ENCODE assay signal across 8 mouse cellular contexts in genomic region chr4:136462086-136462838, GRCm38 (mm10). TPM values are rescaled to one million over a fixed set of nuclear protein-coding genes. Genes with fewer than 3 reads are reported as not detected.
DNase-seq lines count a peak whose midpoint lies in the region; ATAC-seq and TF ChIP-seq lines count a peak whose summit lies in the region.

TSS of gene 6030445D17Rik (plus strand) at chr4:136462250.

- no peak for TF ChIP-seq CTCF in E14TG2a.4 (conservative IDR thresholded peaks at IDR 0.05; ENCODE audit: low read length)
- 0 out of 2 replicates have a peak, but pooled peaks have one; percentile 11 for TF ChIP-seq CTCF in lung, embryonic 14.5 days (IDR thresholded peaks at IDR 0.05; ENCODE audit: low read depth)

- 2% methylated on average over 55 of the region's 64 CpGs for WGBS in forebrain, embryonic 14.5 days
- WGBS in lung, embryonic 14.5 days = 1% methylated on average over 62 of the region's 64 CpGs

- peak; percentile 85 for ATAC-seq in forebrain, embryonic 14.5 days
- ATAC-seq in lung, embryonic 14.5 days (ENCODE audit: insufficient read depth) = peak; percentile 75

- no peaks in the 10 kb centered on the region for H3K27me3 ChIP-seq in E14TG2a.4 (ENCODE audit: insufficient read depth, low read length)
- H3K27me3 ChIP-seq in forebrain, embryonic 14.5 days (replicated peaks; ENCODE audit: control insufficient read depth, insufficient read depth, low read length) = peaks cover 20% of the 10 kb centered on the region; the same call in 1 of the 2 replicates
- peaks cover 18% of the 10 kb centered on the region for H3K27me3 ChIP-seq in lung, embryonic 14.5 days (ENCODE audit: insufficient read depth, low read length)

- H3K4me1 ChIP-seq in E14TG2a.4 (replicated peaks; ENCODE audit: low read depth, low read length) = peaks cover 79% of the 10 kb centered on the region
- H3K4me1 ChIP-seq in forebrain, embryonic 14.5 days (ENCODE audit: control insufficient read depth, insufficient read depth, low read length) = peaks cover 7% of the 10 kb centered on the region; the same call in 1 of the 2 replicates
- H3K4me1 ChIP-seq in lung, embryonic 14.5 days (ENCODE audit: insufficient read depth) = 0 out of 2 replicates have a peak, but pooled peaks cover 7% of the 10 kb centered on the region

- peak within 1 kb of the TSS; percentile 72 for H3K9ac ChIP-seq in forebrain, embryonic 14.5 days (ENCODE audit: low read length)
- H3K9ac ChIP-seq in lung, embryonic 14.5 days = peak within 1 kb of the TSS; percentile 68

- peaks cover 8% of the 10 kb centered on the region; the same call in 1 of the 2 replicates for H3K36me3 ChIP-seq in E14TG2a.4 (ENCODE audit: insufficient read depth, low read length)
- no peaks in the 10 kb centered on the region for H3K36me3 ChIP-seq in forebrain, embryonic 14.5 days (ENCODE audit: control insufficient read depth, insufficient read depth, low read length)
- H3K36me3 ChIP-seq in lung, embryonic 14.5 days (ENCODE audit: insufficient read depth) = no peaks in the 10 kb centered on the region

- H3K9me3 ChIP-seq in E14TG2a.4 (ENCODE audit: low read length) = no peaks in the 10 kb centered on the region
- no peaks in the 10 kb centered on the region for H3K9me3 ChIP-seq in forebrain, embryonic 14.5 days (replicated peaks; ENCODE audit: control insufficient read depth, low read length)
- H3K9me3 ChIP-seq in lung, embryonic 14.5 days (ENCODE audit: low read depth, low read length) = no peaks in the 10 kb centered on the region

- intact Hi-C loops in heart, postnatal 10 days (cut with DNase I) = no loop called here

- H3K27ac ChIP-seq in forebrain, embryonic 14.5 days (ENCODE audit: low read depth, low read length) = peak within 1 kb of the TSS; percentile 27; the same call in 1 of the 2 replicates
- peak within 1 kb of the TSS; percentile 80 for H3K27ac ChIP-seq in lung, embryonic 14.5 days (ENCODE audit: low read depth)

- peak within 1 kb of the TSS; percentile 98 for H3K4me2 ChIP-seq in forebrain, embryonic 14.5 days (ENCODE audit: low read length)
- peak within 1 kb of the TSS; percentile 99 for H3K4me2 ChIP-seq in lung, embryonic 14.5 days

- DNase-seq in c-Kit-positive CD71-positive TER-119-positive erythroid progenitor cells, embryonic 14.5 days (ENCODE audit: low spot score) = peak; percentile 46
- peak; percentile 62 for DNase-seq in forebrain, embryonic 14.5 days (ENCODE audit: low spot score)
- DNase-seq in heart, postnatal 10 days = peak; percentile 90
- DNase-seq in kidney, postnatal 36 days = peak; percentile 89 to 90
- peak; percentile 83 for DNase-seq in lung, embryonic 14.5 days
- DNase-seq in ovary, adult 18-20 months (ENCODE audit: low spot score) = peak; percentile 49
- DNase-seq in thymus, postnatal 14 days = peak; percentile 46

- H3K4me3 ChIP-seq in E14TG2a.4 (replicated peaks; ENCODE audit: low read length) = peak within 1 kb of the TSS; percentile 87
- peak within 1 kb of the TSS; percentile 64 for H3K4me3 ChIP-seq in forebrain, embryonic 14.5 days (ENCODE audit: low read depth, low read length)
- peak within 1 kb of the TSS; percentile 64 for H3K4me3 ChIP-seq in lung, embryonic 14.5 days (ENCODE audit: low read depth, low read length)

RNA-seq across cellular contexts. Expression of gene 6030445D17Rik, which starts in this region (rescaled TPM):
- 0.32 TPM in 1 of 2 replicates, not detected in the other for polyA plus RNA-seq in forebrain, embryonic 14.5 days (2014; fragmentation: Nextera tagmentation; extraction: Ambion mirVana)
- under 1 TPM; 0.55 to 0.62 TPM for total RNA-seq in heart, postnatal 10 days (2021)
- polyA plus RNA-seq in lung, embryonic 14.5 days (2014; fragmentation: Nextera tagmentation; extraction: Ambion mirVana) = 0.30 and 0.42 TPM in 2 replicates

Comparison
In these comparisons a context has a peak if more than half of its experiments do, and no peak if none do; other contexts are left out.
1. Peak in every context shown above with its lines: DNase-seq, ATAC-seq, H3K4me3 ChIP-seq and H3K27ac ChIP-seq.
2. Peak in DNase-seq, ATAC-seq, H3K4me3 ChIP-seq, H3K27ac ChIP-seq, H3K9ac ChIP-seq and H3K4me2 ChIP-seq in forebrain, embryonic 14.5 days; RNA of the gene not detected or under 1 TPM.
3. Peak in DNase-seq in heart, postnatal 10 days; RNA of the gene not detected or under 1 TPM.
4. Peak in DNase-seq, ATAC-seq, H3K4me3 ChIP-seq, H3K27ac ChIP-seq, H3K9ac ChIP-seq and H3K4me2 ChIP-seq in lung, embryonic 14.5 days; RNA of the gene not detected or under 1 TPM.